Mouse (Mus musculus): ENCODE results near the gene Dynll2.
"Not testable (repeated sequence)": the region's sequence is repeated elsewhere in the genome, so short reads cannot be mapped to it uniquely, and the experiment has no call there.

Gene Dynll2

DNA sequence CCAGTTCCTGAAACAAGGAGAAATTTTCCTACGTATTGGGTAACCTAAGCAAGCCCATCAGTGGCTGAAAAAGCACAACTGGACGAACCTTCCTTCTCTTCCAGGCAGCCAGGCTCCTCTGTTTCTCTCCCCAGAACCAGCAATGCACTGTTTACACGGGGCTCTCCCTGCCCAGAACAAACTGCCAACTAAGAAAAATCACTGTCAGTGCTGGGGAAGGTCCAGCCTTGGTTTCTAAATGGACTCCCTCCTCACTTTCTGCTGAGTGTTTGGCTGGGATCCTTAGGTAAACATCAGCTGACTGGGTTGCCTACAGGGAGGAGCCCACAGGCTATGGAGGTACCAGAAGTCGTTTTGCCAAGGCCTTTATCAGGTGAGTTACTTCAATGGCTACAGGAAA lies 4.5 kb upstream of the Dynll2 start:
- no peak for DNase-seq (ENCODE audit: extremely low spot score, low spot score)

GRCm38 (mm10) chr11:87987861-87988260 lies 528 bp upstream of the Dynll2 start:
- DNase-seq (ENCODE audit: extremely low spot score, low spot score) = no peak

DNA sequence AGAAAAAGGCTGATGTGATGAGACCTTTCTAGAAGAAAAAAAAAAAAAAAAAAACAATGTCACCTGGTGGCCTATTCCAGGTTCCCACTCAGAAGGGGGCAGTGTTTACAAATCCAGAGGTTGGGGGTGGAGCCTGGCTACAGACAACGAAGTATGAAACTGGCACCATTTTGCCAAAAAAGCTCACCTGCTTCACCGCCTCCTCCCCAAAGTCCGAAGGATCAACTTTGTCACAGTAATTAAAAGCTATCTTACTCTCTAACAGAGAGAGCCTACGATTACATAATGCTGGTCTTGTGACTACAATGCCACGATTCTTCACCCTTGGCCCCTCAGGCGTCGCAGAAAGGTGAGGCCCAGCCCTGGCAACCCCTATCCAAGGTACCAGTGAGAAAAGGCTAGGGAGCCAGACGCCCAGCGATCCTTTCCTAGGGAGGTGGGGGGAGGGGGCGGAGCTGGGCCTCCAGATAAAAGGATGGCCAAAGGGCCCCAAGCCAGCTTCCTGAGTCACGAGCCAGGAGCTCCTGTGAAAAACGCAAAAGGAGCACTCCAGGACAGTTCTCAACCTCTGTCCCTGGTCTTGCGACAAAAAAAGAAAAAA lies 1.1 kb downstream of the Dynll2 start:
- DNase-seq (ENCODE audit: extremely low spot score, low spot score) = peak; percentile 64

GRCm38 (mm10) chr11:87985643-87986042 lies 1.7 kb downstream of the Dynll2 start:
- no peak for DNase-seq (ENCODE audit: extremely low spot score, low spot score)

- no peak for DNase-seq (ENCODE audit: extremely low spot score, low spot score)
Measured at GRCm38 (mm10) chr11:87984571-87984970, 2.8 kb downstream of the Dynll2 start.

GRCm38 (mm10) chr11:87978905-87979304 lies 8.4 kb downstream of the Dynll2 start:
- no peak for DNase-seq (ENCODE audit: extremely low spot score, low spot score)

- not testable (repeated sequence) for DNase-seq (ENCODE audit: extremely low spot score, low spot score)
Measured at GRCm38 (mm10) chr11:87977021-87977420, 10.3 kb downstream of the Dynll2 start.

DNA sequence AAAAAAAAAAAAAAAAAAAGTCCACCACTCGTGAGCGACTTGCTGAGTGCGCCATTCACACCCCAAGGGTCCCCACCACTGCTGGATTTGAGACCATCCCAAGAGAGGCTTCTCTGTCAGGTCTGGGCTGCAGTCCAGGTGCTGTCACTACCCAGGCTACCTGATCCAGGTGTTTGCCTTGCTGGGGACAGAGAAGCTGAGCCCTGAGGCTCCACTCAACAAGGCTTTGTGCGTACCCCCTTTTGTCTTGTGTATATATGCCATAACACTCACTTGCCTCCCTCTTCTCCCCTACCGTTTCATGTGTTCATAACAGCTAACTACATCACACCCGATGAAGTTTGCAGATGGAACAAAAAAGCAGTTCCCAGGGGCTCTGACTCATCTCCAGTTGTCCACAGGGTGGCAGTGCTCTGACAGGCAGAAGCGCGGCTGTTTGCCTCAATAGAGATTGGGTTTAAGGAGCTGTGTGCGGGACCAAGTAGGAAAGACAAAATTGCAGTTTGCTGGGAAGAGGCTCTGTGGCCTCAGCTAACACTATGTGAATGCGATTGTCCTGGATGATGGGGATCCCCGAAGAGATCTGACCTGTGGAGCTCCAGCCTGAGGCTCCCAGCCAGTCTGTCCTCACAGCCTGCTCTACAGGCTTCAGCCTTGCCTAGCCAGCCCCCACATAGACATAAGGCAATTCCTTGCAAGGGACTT lies 12.7 kb downstream of the Dynll2 start:
- peak; percentile 63 for DNase-seq (ENCODE audit: extremely low spot score, low spot score)

GRCm38 (mm10) chr11:87973559-87974305 lies 13.6 kb downstream of the Dynll2 start:
- DNase-seq (ENCODE audit: extremely low spot score, low spot score) = no peak

- no peak for DNase-seq (ENCODE audit: extremely low spot score, low spot score)
Measured at GRCm38 (mm10) chr11:87972829-87973228, 14.5 kb downstream of the Dynll2 start.

DNA sequence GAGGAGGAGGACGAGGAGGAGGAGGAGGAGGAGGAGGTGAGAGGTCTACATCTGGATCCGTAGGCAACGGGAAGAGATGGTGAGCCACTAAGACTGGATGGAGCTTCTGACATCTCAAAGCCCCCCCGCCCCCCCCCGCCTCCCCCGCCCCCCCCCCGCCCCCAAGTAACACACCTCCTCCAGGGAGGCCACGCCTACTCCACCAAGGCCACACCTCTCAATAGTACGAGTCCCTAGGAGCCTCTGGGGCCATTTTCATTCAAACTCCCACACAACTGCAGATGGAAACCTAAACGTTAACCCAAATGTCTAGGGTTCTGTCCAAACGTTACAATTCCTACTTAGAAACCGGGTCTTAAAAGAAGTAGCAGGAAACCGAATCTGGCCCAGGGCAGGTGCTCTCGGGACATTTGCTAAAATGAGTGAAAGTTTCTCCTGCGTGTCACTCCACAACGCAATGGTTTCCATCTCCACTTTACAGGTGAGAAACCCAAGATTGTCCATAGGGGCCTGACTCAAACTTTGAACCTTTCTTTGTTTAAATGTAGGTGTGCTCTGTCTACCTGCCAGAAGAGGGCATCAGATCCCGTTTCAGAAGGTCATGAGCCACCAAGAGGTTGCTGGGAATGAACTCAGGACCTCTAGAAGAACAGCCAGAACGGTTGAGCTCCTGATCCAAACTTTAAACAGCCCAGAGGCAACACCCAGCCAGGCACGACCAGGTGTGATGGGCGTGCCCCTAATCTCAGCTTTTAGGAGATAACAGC lies 18.8 kb downstream of the Dynll2 start:
- no peak for DNase-seq (ENCODE audit: extremely low spot score, low spot score)

- DNase-seq (ENCODE audit: extremely low spot score, low spot score) = peak; percentile 95
Measured at GRCm38 (mm10) chr11:87967692-87968289, 19.5 kb downstream of the Dynll2 start.

DNA sequence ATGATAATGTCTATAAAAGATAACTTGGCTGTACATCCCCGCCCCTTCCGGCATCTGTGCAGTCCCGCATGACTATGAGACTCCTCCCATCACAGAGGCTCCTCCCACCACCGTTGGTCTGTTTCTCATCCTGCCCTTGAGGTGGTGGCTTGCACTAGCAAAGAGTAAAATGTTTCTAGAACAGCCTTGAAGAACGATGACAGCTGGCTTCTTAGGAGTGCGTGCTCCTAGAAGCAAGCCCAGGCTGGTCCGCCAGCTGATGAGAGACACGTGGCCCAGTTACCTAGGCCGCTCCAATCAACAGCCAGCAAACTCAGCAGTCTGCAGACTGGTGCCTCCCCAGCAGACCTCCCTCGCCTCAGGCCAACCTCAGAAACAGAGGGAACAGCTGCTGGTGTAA lies 21.1 kb downstream of the Dynll2 start:
- peak; percentile 29 for DNase-seq (ENCODE audit: extremely low spot score, low spot score)

DNA sequence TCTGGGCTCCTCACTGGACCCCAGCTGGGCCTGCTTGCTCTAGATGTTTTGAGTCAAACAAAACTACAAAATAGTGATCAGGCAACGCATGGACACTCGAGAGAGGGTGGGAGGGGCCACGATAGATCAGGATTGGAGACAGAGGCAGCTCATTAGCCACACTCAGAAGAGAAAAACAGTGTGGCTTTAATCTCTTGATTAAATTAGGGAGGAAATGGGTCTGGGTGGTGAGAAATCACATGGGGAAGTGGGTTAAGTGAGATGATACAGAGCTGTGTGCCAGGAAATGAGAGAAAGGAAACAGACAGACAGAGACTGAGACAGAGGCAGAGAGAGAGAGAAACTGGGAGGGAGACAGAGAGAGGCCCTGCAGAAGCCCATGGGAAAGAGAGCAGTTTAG lies 22.0 kb downstream of the Dynll2 start:
- DNase-seq (ENCODE audit: extremely low spot score, low spot score) = no peak

DNA sequence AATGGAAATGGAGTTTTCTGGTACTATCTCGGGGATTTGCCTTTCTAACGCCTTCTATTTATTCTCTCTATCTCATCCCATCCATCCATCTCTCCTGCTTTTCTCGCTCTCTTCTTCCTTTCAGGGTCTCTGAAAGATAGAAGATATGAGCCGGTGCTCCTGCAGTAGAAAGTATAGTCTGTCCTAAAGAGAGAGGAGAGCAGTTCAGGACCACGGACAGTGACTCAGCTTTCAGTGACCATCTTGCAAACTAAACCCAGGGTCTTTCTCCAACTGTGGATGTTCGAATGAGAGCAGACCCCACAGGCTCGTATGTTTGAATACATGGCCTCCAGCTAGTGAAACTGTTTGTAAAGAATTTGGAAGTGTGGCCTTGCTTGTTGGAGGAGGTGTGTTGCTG lies 30.3 kb downstream of the Dynll2 start:
- peak; percentile 41 for DNase-seq (ENCODE audit: extremely low spot score, low spot score)

DNA sequence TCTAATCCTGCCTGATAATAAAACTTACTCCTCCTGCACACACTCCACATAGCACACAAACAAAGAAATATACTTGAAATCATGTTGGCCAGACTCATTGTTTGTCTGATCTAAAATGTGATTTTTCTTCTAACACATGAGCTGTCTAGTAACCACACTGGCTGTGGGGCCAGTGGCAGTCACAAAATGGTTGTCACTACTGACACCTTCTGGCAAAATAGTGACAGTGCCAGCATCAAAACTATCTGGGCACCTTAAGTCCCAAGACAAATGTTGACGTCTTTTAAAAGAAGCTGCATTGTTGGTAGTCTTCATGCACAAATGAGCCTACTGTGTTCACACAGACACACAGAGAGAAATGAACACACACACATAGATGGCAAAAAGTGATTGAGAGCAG lies 32.2 kb downstream of the Dynll2 start:
- DNase-seq (ENCODE audit: extremely low spot score, low spot score) = no peak

DNA sequence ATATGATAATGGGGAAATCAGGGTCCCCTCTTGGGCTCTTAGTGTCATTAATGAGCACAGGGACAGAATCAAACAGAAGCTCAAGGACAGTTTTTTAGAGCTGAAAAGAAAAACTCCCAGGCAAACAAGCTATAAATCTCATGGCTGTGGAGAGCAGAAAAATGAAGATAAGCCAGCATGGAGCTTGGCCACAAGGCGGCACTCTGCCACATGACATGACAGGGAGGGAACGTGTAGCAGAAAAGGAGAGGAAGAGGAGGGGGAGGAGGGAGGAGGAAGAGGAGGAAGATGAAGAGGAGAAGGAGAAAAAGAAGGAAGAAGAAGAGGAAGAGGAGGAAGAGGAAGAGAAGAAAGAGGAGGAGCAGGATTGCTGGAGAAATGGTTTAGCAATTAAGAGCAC lies 37.3 kb downstream of the Dynll2 start:
- DNase-seq (ENCODE audit: extremely low spot score, low spot score) = peak; percentile 21

DNA sequence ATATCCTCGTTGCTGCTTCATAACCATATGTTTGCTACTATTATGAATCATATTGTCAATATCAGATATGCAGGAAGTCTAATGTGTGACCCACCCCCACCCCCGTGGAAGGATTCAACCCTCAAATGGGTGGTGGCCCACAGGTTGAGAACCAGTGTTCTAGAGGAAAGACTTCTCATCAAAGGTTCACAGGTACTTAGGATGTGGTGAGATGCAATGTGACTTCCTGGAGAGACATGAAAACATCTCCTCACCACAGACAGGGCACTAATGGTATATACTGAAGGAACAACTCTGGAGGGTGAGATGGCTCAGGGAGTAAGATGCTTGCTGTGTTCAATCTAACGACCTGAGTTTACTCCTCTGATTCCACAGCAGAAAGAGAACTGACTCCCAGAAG lies 51.9 kb downstream of the Dynll2 start:
- no peak for DNase-seq (ENCODE audit: extremely low spot score, low spot score)

DNA sequence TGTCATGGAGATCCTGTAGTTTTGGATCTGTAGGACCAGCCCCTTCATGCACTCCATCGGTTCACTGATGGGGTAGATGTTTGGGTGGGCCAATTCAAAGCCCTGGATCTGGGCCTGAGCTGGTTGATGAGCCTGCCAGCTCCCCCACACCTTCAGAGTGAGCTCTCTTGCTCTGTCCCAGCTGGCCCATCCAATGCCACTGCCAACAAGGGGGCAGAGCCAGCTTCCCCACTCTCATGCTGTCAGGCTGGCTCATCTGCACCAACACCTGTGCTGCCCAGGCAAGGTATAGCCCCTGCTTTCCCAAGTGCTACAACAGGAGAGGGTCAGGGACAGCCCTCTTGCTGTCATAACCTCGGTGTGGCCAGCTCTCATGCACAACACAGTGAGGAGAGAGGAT lies 53.6 kb downstream of the Dynll2 start:
- DNase-seq (ENCODE audit: extremely low spot score, low spot score) = no peak

GRCm38 (mm10) chr11:87930348-87930747 lies 57.0 kb downstream of the Dynll2 start:
- DNase-seq (ENCODE audit: extremely low spot score, low spot score) = no peak

Data from neural tube, embryonic 10.5 days (tissue).